14 mouse cellular contexts compared by ENCODE assay signal in genomic region chr4:106157451-106158179, GRCm38 (mm10).
"Had no signal": no experiment of that assay in that cellular context is flagged by ENCODE, and none has a peak within 500 bp of the region (broad histone marks: within the 10 kb centered on the region; RNA-seq: fewer than 3 reads in every experiment).

No protein-coding gene starts in this region.

- H3K36me3 ChIP-seq: limb, embryonic 15.5 days; midbrain, embryonic 10.5 days; neural tube, embryonic 15.5 days had no signal

- H3K27me3 ChIP-seq: limb, embryonic 15.5 days; neural tube, embryonic 15.5 days had no signal

- ATAC-seq: intestine, embryonic 16.5 days had no signal

- DNase-seq: layer of hippocampus, adult 9-11 months; layer of hippocampus, postnatal 36 days; lung, embryonic 14.5 days; lung, postnatal 10 days; lung, postnatal 4 days; midbrain, embryonic 14.5 days; right cerebral cortex, adult 18-20 months; right cerebral cortex, postnatal 25 days; thymus, postnatal 36 days had no signal

- H3K27ac ChIP-seq: limb, embryonic 15.5 days; midbrain, embryonic 10.5 days; neural tube, embryonic 15.5 days had no signal

- H3K4me3 ChIP-seq: limb, embryonic 15.5 days; midbrain, embryonic 10.5 days; myocyte; neural tube, embryonic 15.5 days had no signal

- H3K4me2 ChIP-seq: limb, embryonic 15.5 days; lung, embryonic 14.5 days; neural tube, embryonic 15.5 days had no signal

- H3K9ac ChIP-seq: limb, embryonic 15.5 days; lung, embryonic 14.5 days; neural tube, embryonic 15.5 days had no signal

- H3K4me1 ChIP-seq: limb, embryonic 15.5 days; midbrain, embryonic 10.5 days; neural tube, embryonic 15.5 days had no signal

- H3K9me3 ChIP-seq: limb, embryonic 15.5 days; neural tube, embryonic 15.5 days had no signal
